Mouse (Mus musculus) neural tube, embryonic 14.5 days (tissue): ENCODE measurements at regions not wholly inside any gene's neighbourhood (a gene's known extent, or its start where the extent isn't known, plus 50 kb on each side); places are given as distances from the start of the nearest gene placed in this dataset.
A peak's percentile ranks its signal among the peaks of the same experiment; 100 is the strongest.

Source experiments
- ATAC-seq: fragments of 200-750 bp; cut with Nextera tagmentation; 2 replicates; pipeline ENCODE4 v1.8.0; 2017; ENCODE audit warnings: low read depth, mild to moderate bottlenecking, moderate TSS enrichment, moderate library complexity
- H3K27ac ChIP-seq: fragments of 300-500 bp; sonication (generic); 2 replicates; pipeline ENCODE4 v1.5.1; 2014; ENCODE audit warnings: low read depth, mild to moderate bottlenecking, control low read depth, low read length, moderate library complexity, mixed read lengths
- H3K27me3 ChIP-seq: fragments of 300-500 bp; sonication (generic); 2 replicates; pipeline ENCODE4 v1.6.1; 2014; ENCODE audit warnings: low read length; ENCODE audit not compliant: control insufficient read depth, insufficient read depth
- H3K36me3 ChIP-seq: fragments of 300-500 bp; sonication (generic); 2 replicates; pipeline ENCODE4 v1.6.1; 2014; ENCODE audit warnings: low read length, mixed read lengths; ENCODE audit not compliant: control insufficient read depth, insufficient read depth
- H3K4me1 ChIP-seq: fragments of 300-500 bp; sonication (generic); 2 replicates; pipeline ENCODE4 v1.6.1; 2014; ENCODE audit warnings: low read length; ENCODE audit not compliant: control insufficient read depth, insufficient read depth
- H3K4me2 ChIP-seq: fragments of 300-500 bp; sonication (generic); 2 replicates; pipeline ENCODE4 v1.6.1; 2014; ENCODE audit warnings: mild to moderate bottlenecking, low read depth, low read length, control low read depth
- H3K4me3 ChIP-seq: fragments of 300-500 bp; sonication (generic); 2 replicates; pipeline ENCODE4 v1.5.1; 2014; ENCODE audit warnings: low read depth, low read length, control low read depth, mixed read lengths
- H3K9ac ChIP-seq: fragments of 300-500 bp; sonication (generic); replicated peaks from 2 replicates; pipeline ENCODE4 v1.6.1; 2014; ENCODE audit warnings: low read depth, mild to moderate bottlenecking, control low read depth, low read length, mixed read lengths
- H3K9me3 ChIP-seq: fragments of 300-500 bp; sonication (generic); 2 replicates; pipeline ENCODE4 v1.6.1; 2016; ENCODE audit warnings: low read length; ENCODE audit not compliant: control insufficient read depth
- WGBS: fragments of 180-500 bp; shearing (Covaris S2); extraction: QIAGEN DNeasy Blood & Tissue Kit; methylation state at CpG from one replicate; pipeline ENCODE4 v1.1.7; 2014; 5-methylcytosine and 5-hydroxymethylcytosine counted together

GRCm38 (mm10) chr4:73163271-73163727 lies 241.6 kb downstream of the Gm11487 start:
- 33% methylated on average over 3 of the region's 3 CpGs for WGBS
- Histone ChIP-seq H3K4me3 (no peak overlapping the region), H3K9ac (no peak overlapping the region), H3K36me3 (no peaks in the 10 kb centered on the region), H3K27ac (no peak overlapping the region), H3K4me2 (no peak overlapping the region), H3K27me3 (no peaks in the 10 kb centered on the region), H3K4me1 (no peaks in the 10 kb centered on the region), H3K9me3 (no peaks in the 10 kb centered on the region)
- peak; percentile 31 for ATAC-seq
